Mouse (Mus musculus): Measurements from ENCODE around the gene Tgtp2.
"Not testable (repeated sequence)": the region's sequence is repeated elsewhere in the genome, so short reads cannot be mapped to it uniquely, and the experiment has no call there.

DNA sequence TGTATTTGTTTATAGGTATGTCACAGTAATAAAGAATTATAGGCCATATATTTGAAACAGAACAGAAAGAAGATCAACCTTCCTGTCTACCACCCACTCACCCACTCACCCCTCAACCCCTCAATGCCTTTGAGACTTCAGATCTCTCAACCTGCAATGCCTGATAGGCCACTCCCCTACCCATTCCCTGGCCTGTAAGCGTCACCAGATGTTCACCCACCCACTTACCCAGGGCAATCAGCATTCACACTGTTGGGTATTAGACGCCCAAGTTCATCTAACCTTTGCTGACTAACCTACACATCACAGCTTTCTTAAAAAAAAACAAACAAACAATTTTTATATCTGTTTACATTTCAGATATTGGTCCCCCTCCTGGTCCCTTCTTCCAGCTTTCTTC lies 2.1 kb downstream of the Tgtp2 start:
- not testable (repeated sequence) for TF ChIP-seq MYOG (IDR thresholded peaks at IDR 0.05; ENCODE audit: control insufficient read depth, extremely low read depth, insufficient read length); CTCF (IDR thresholded peaks at IDR 0.05; ENCODE audit: control insufficient read depth, insufficient read depth, insufficient read length); USF1 (IDR thresholded peaks at IDR 0.05; ENCODE audit: low read depth)
